ENCODE assay signal across 36 mouse cellular contexts in the genomic region with DNA sequence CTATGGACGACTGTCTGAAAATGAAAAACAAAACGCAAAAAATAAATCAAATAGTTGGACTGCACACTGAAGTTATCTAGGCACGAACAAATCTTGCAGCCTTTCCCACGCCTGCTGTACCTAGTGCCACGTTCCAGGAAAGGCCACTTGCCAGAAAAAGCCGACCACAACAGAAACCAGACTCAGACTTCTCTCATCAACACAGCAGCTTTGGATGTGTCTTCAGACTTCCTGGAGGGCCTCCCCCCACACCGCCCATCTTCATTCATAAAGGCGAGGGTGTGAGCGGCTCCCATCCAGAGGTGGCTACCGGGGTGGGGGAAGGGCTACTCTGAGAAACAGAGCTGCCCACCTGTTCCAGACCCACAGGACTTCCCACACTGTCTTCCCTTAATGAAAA. TPM values are rescaled to one million over a fixed set of nuclear protein-coding genes. Genes with fewer than 3 reads are reported as not detected.
DNase-seq lines count a peak whose midpoint lies in the region; ATAC-seq and TF ChIP-seq lines count a peak whose summit lies in the region.
"Had no signal": no experiment of that assay in that cellular context is flagged by ENCODE, and none has a peak within 500 bp of the region (broad histone marks: within the 10 kb centered on the region; RNA-seq: fewer than 3 reads in every experiment).

No protein-coding gene starts in this region.

- peaks cover under 1% of the 10 kb centered on the region; the same call in 1 of the 2 replicates for H3K4me1 ChIP-seq in heart, embryonic 11.5 days (ENCODE audit: control insufficient read depth, insufficient read depth, low read length)
- H3K4me1 ChIP-seq in E14TG2a.4 (replicated peaks; ENCODE audit: low read depth, low read length), result peaks cover 74% of the 10 kb centered on the region
- H3K4me1 ChIP-seq: hindbrain, embryonic 15.5 days; limb, embryonic 12.5 days; neural tube, embryonic 13.5 days had no signal

- H3K4me3 ChIP-seq in heart, embryonic 11.5 days (ENCODE audit: low read depth, low read length), result no peak overlapping the region
- 0 out of 2 replicates have a peak overlapping the region, but pooled peaks have one; percentile 10 for H3K4me3 ChIP-seq in E14TG2a.4 (replicated peaks; ENCODE audit: low read length)
- H3K4me3 ChIP-seq: erythroblast, embryonic 14.5 days; forebrain, embryonic 15.5 days; gastrocnemius, adult 2 months; hindbrain, embryonic 10.5 days; hindbrain, embryonic 15.5 days; layer of hippocampus, adult 2 months; left cerebral cortex, adult 2 months; limb, embryonic 12.5 days; liver, embryonic 15.5 days; midbrain, embryonic 10.5 days; myocyte; neural tube, embryonic 13.5 days had no signal

- TF ChIP-seq CTCF in E14TG2a.4 (conservative IDR thresholded peaks at IDR 0.05; ENCODE audit: low read length), result no peak

- H3K9ac ChIP-seq in heart, embryonic 11.5 days (ENCODE audit: low read depth, low read length), result no peak overlapping the region
- H3K9ac ChIP-seq: forebrain, embryonic 15.5 days; hindbrain, embryonic 15.5 days; limb, embryonic 12.5 days; liver, embryonic 15.5 days; lung, embryonic 14.5 days had no signal

- 73% methylated on average over 10 of the region's 10 CpGs for WGBS in heart, embryonic 11.5 days (ENCODE audit: insufficient replicate concordance)

- no peaks in the 10 kb centered on the region; the same call in 1 of the 2 replicates for H3K36me3 ChIP-seq in heart, embryonic 11.5 days (ENCODE audit: control insufficient read depth, insufficient read depth, low read length)
- H3K36me3 ChIP-seq in E14TG2a.4 (ENCODE audit: insufficient read depth, low read length), result peaks cover 62% of the 10 kb centered on the region
- H3K36me3 ChIP-seq: forebrain, embryonic 15.5 days had no signal

- H3K9me3 ChIP-seq in heart, embryonic 11.5 days (replicated peaks; ENCODE audit: control insufficient read depth, low read length), result no peaks in the 10 kb centered on the region
- no peaks in the 10 kb centered on the region for H3K9me3 ChIP-seq in E14TG2a.4 (ENCODE audit: low read length)
- H3K9me3 ChIP-seq: forebrain, embryonic 15.5 days; hindbrain, embryonic 10.5 days; hindbrain, embryonic 15.5 days; limb, embryonic 12.5 days; liver, embryonic 15.5 days; midbrain, embryonic 10.5 days; neural tube, embryonic 13.5 days had no signal

- DNase-seq in heart, adult 11 months, result peak; percentile 93
- DNase-seq in thymus, postnatal 0 days (ENCODE audit: low spot score), result peak; percentile 46
- DNase-seq in thymus, postnatal 36 days, result no peak
- DNase-seq in urinary bladder, adult 2 months (ENCODE audit: low spot score), result no peak
- DNase-seq in adipocyte (ENCODE audit: low spot score), result no peak
- DNase-seq: adrenal gland, postnatal 10 days; cerebellum, adult 11 months; cerebellum, adult 9-10 months; gastrocnemius, adult 2 months; gastrocnemius, postnatal 36 days; kidney, adult 2 months; kidney, postnatal 36 days; lung, embryonic 14.5 days; lung, postnatal 14 days had no signal

- no peak for ATAC-seq in heart, embryonic 11.5 days (replicated peaks; ENCODE audit: insufficient number of reproducible peaks, low FRiP score, low TSS enrichment)
- ATAC-seq in hematopoietic stem cell, adult 5-6 weeks (replicated peaks in 1 of 2; ENCODE audit: insufficient read depth in 1 of 2, low FRiP score in 2 of 2, low TSS enrichment in 1 of 2, low read depth in 1 of 2, poor library complexity in 2 of 2, severe bottlenecking in 2 of 2), result peak; percentile 4 to 61; a peak in 2 of 4 replicates
- ATAC-seq: forebrain, embryonic 15.5 days had no signal

- no peak overlapping the region for H3K4me2 ChIP-seq in heart, embryonic 11.5 days
- H3K4me2 ChIP-seq: forebrain, embryonic 15.5 days; hindbrain, embryonic 15.5 days; limb, embryonic 12.5 days; liver, embryonic 15.5 days; lung, embryonic 14.5 days; neural tube, embryonic 13.5 days had no signal

- no peaks in the 10 kb centered on the region for H3K27me3 ChIP-seq in heart, embryonic 11.5 days (ENCODE audit: control insufficient read depth, insufficient read depth, low read length)
- no peaks in the 10 kb centered on the region for H3K27me3 ChIP-seq in E14TG2a.4 (ENCODE audit: insufficient read depth, low read length)
- H3K27me3 ChIP-seq: forebrain, embryonic 15.5 days; hindbrain, embryonic 15.5 days; limb, embryonic 12.5 days; liver, embryonic 15.5 days; neural tube, embryonic 13.5 days had no signal

- no peak overlapping the region for H3K27ac ChIP-seq in heart, embryonic 11.5 days (ENCODE audit: low read depth, low read length)
- H3K27ac ChIP-seq: forebrain, embryonic 15.5 days; gastrocnemius, adult 2 months; hindbrain, embryonic 10.5 days; hindbrain, embryonic 15.5 days; layer of hippocampus, adult 2 months; left cerebral cortex, adult 2 months; limb, embryonic 12.5 days; liver, embryonic 15.5 days; midbrain, embryonic 10.5 days; neural tube, embryonic 13.5 days had no signal

RNA-seq across cellular contexts. Expression of a gene that starts 14.6 kb away (rescaled TPM):
- polyA plus RNA-seq in heart, embryonic 11.5 days (2014; fragmentation: Nextera tagmentation; extraction: Ambion mirVana), result 41.4 and 45.7 TPM in 2 replicates
- polyA plus RNA-seq in thymus, postnatal 0 days (2015; fragmentation: Nextera tagmentation; extraction: Ambion mirVana), result 63.8 and 69.1 TPM in 2 replicates
- total RNA-seq in hematopoietic stem cell, adult 5-6 weeks (2017), result 33.2 and 61.3 TPM in 2 replicates
- polyA plus RNA-seq in urinary bladder, adult 2 months (2012; rRNA removed), result 90.1 and 102 TPM in 2 replicates

RNA-seq across cellular contexts. Expression of a gene that starts 14.8 kb away (rescaled TPM):
- 40.4 and 44.8 TPM in 2 replicates for polyA plus RNA-seq in heart, embryonic 11.5 days (2014; fragmentation: Nextera tagmentation; extraction: Ambion mirVana)
- 146 and 147 TPM in 2 replicates for polyA plus RNA-seq in thymus, postnatal 0 days (2015; fragmentation: Nextera tagmentation; extraction: Ambion mirVana)
- total RNA-seq in hematopoietic stem cell, adult 5-6 weeks (2017), result 32.5 and 48.8 TPM in 2 replicates
- polyA plus RNA-seq in urinary bladder, adult 2 months (2012; rRNA removed), result 50.4 and 64.6 TPM in 2 replicates

RNA-seq across cellular contexts. Expression of a gene that starts 17.7 kb away (rescaled TPM):
- 2.5 and 4.0 TPM in 2 replicates for polyA plus RNA-seq in heart, embryonic 11.5 days (2014; fragmentation: Nextera tagmentation; extraction: Ambion mirVana)
- 13.1 and 13.4 TPM in 2 replicates for polyA plus RNA-seq in thymus, postnatal 0 days (2015; fragmentation: Nextera tagmentation; extraction: Ambion mirVana)
- 1.8 and 4.7 TPM in 2 replicates for total RNA-seq in hematopoietic stem cell, adult 5-6 weeks (2017)
- 13.2 and 14.1 TPM in 2 replicates for polyA plus RNA-seq in urinary bladder, adult 2 months (2012; rRNA removed)

RNA-seq across cellular contexts. Expression of a gene that starts 24.9 kb away (rescaled TPM):
- 52.3 and 60.3 TPM in 2 replicates for polyA plus RNA-seq in heart, embryonic 11.5 days (2014; fragmentation: Nextera tagmentation; extraction: Ambion mirVana)
- 36.2 and 40.3 TPM in 2 replicates for polyA plus RNA-seq in thymus, postnatal 0 days (2015; fragmentation: Nextera tagmentation; extraction: Ambion mirVana)
- 33.7 and 50.9 TPM in 2 replicates for total RNA-seq in hematopoietic stem cell, adult 5-6 weeks (2017)
- 38.9 and 44.1 TPM in 2 replicates for polyA plus RNA-seq in urinary bladder, adult 2 months (2012; rRNA removed)

RNA-seq across cellular contexts. Expression of a gene that starts 28.4 kb away (rescaled TPM):
- not detected in 2 replicates for polyA plus RNA-seq in heart, embryonic 11.5 days (2014; fragmentation: Nextera tagmentation; extraction: Ambion mirVana)
- polyA plus RNA-seq in thymus, postnatal 0 days (2015; fragmentation: Nextera tagmentation; extraction: Ambion mirVana), result not detected in 2 replicates
- total RNA-seq in hematopoietic stem cell, adult 5-6 weeks (2017), result not detected in 2 replicates
- polyA plus RNA-seq in urinary bladder, adult 2 months (2012; rRNA removed), result not detected in 2 replicates
- total RNA-seq: adrenal gland, postnatal 10 days; ES-E14; gastrocnemius, adult 2 months; gastrocnemius, postnatal 36 days; layer of hippocampus, adult 2 months; left cerebral cortex, adult 2 months; left cerebral cortex, postnatal 25 days; liver, adult 2 months; midbrain, postnatal 0 days had no signal
- polyA plus RNA-seq: cortical plate, adult 2 months; embryonic facial prominence, embryonic 14.5 days; erythroblast, embryonic 14.5 days; forebrain, embryonic 15.5 days; hindbrain, embryonic 10.5 days; hindbrain, embryonic 15.5 days; limb, embryonic 12.5 days; liver, adult 2 months; lung, embryonic 14.5 days; midbrain, embryonic 10.5 days; midbrain, postnatal 0 days; myocyte; neural tube, embryonic 13.5 days; stomach, embryonic 14.5 days; testis, adult 2 months had no signal

Comparison
In these comparisons a context has a peak if more than half of its experiments do, and no peak if none do; other contexts are left out.
1. DNase-seq: peak in heart, adult 11 months (single experiment) and thymus, postnatal 0 days (single experiment); none in thymus, postnatal 36 days (0 of 2), urinary bladder, adult 2 months (single experiment) and adipocyte (single experiment).